Mouse (Mus musculus) ES-E14 (cell line): ENCODE results near the gene Hsd17b6.

Experiments
- CHD2 ChIP-seq: IDR thresholded peaks from 2 replicates; pipeline ENCODE4 v1.6.1; 2014; ENCODE audit warnings: mild to moderate bottlenecking, low read depth, low read length, inconsistent platforms
- HCFC1 ChIP-seq: IDR thresholded peaks from 2 replicates; pipeline ENCODE4 v1.6.1; 2012; ENCODE audit warnings: low read length, inconsistent platforms, borderline replicate concordance; ENCODE audit not compliant: insufficient read depth
- MAFK ChIP-seq: IDR thresholded peaks from 2 replicates; pipeline ENCODE4 v1.6.1; 2014; ENCODE audit warnings: mild to moderate bottlenecking, low read depth, low read length, inconsistent platforms; ENCODE audit not compliant: insufficient read depth
- ZC3H11A ChIP-seq: IDR thresholded peaks from 2 replicates; pipeline ENCODE4 v1.6.1; 2012; ENCODE audit warnings: low read depth, mild to moderate bottlenecking, inconsistent platforms, low read length, borderline replicate concordance

DNA sequence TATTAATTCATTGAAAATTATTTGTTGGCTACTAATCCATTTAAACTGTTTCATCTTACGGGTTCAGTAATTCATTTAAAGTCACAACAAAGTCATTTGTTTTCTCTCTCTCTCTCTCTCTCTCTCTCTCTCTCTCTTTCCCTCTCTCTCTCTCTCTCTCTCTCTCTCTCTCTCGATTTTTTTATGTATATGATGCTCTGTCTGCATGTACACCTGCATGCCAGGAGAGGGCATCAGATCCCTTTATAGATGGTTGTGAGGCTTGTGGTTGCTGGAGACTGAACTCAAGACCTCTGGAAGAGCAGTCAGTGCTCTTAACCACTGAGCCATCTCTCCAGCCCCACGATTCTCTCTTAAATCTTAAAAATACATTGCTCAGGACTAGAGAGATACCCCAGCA lies 36.3 kb downstream of the Hsd17b6 start:
- TF ChIP-seq ZC3H11A (no peak), CHD2 (no peak), MAFK (no peak), HCFC1 (no peak)
